Mouse (Mus musculus): ENCODE measurements at regions not wholly inside any gene's neighbourhood (a gene's known extent, or its start where the extent isn't known, plus 50 kb on each side); places are given as distances from the start of the nearest gene placed in this dataset.
A peak's percentile ranks its signal among the peaks of the same experiment; 100 is the strongest.

- no peak for DNase-seq (ENCODE audit: inconsistent age in 2 of 2, low spot score in 1 of 2)
Measured at GRCm38 (mm10) chr11:45058658-45059057, 441.5 kb downstream of the Ebf1 start.

- no peak for DNase-seq (ENCODE audit: inconsistent age in 2 of 2, low spot score in 1 of 2)
Measured at GRCm38 (mm10) chr11:45066592-45066991, 449.5 kb downstream of the Ebf1 start.

GRCm38 (mm10) chr11:45070280-45070679, 453.2 kb downstream of the Ebf1 start:
- no peak for DNase-seq (ENCODE audit: inconsistent age in 2 of 2, low spot score in 1 of 2)

GRCm38 (mm10) chr11:45071195-45071594, 454.1 kb downstream of the Ebf1 start:
- DNase-seq (ENCODE audit: inconsistent age in 2 of 2, low spot score in 1 of 2): peak in 1 of 2 experiments; percentile 22

GRCm38 (mm10) chr11:45084506-45085037, 467.5 kb downstream of the Ebf1 start:
- DNase-seq (ENCODE audit: inconsistent age in 2 of 2, low spot score in 1 of 2): no peak

GRCm38 (mm10) chr11:45085145-45085544, 468.0 kb downstream of the Ebf1 start:
- DNase-seq (ENCODE audit: inconsistent age in 2 of 2, low spot score in 1 of 2): no peak

DNA sequence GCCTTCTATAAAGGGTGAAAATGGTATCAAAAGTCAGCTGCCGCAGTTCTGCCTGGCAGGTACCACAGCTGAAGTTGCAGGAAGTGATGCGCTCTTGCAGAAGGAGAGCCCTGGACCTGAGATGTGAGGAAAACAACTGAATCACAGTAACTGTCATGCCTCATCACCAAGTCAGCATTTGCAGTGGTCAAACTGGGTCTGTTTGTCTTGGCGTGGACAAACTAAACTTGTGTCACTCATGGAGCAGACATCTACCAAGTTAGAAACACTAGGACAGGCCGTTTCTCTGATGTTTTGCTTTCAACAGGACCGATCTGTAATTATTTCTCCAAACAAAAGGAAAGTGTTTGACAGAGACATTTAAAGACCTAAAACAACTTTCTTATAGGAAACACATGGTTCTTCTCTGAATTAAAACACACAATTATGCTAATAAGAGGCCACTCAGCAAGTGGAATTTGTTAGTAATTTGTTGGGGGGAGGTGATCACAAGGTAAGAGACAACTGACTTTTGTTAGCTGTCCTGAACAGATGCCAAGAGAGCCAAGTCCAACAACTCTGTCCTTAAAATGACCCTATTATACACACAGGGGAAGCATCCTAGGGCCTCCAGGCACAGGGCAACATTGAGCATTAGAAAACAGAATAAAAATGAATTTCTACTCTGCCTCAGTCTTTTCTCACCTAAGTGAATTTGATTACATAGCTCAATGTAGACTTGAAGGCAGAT, 470.2 kb downstream of the Ebf1 start:
- no peak for DNase-seq (ENCODE audit: inconsistent age in 2 of 2, low spot score in 1 of 2)

DNA sequence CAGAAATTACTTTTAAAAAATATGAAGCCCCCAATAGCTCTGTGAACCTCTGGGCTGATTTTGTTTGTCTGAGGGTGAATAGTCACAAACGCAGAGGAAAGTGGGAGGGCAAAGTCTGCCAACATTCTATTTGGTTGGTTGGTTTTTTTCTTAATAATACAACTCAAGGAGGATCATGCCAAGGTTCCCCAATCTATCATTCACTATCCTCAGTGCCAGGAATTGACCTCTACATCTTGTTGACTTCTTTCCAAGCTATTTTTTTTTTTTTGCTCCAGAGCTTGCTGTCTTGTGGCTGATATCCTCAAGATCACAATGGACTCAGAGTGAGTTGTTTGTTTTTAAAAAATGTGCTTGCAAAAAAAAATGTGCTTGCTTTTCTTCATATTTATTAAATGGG, 471.2 kb downstream of the Ebf1 start:
- DNase-seq (ENCODE audit: inconsistent age in 2 of 2, low spot score in 1 of 2): no peak

GRCm38 (mm10) chr11:45089561-45089960, 472.4 kb downstream of the Ebf1 start:
- DNase-seq (ENCODE audit: inconsistent age in 2 of 2, low spot score in 1 of 2): no peak

DNA sequence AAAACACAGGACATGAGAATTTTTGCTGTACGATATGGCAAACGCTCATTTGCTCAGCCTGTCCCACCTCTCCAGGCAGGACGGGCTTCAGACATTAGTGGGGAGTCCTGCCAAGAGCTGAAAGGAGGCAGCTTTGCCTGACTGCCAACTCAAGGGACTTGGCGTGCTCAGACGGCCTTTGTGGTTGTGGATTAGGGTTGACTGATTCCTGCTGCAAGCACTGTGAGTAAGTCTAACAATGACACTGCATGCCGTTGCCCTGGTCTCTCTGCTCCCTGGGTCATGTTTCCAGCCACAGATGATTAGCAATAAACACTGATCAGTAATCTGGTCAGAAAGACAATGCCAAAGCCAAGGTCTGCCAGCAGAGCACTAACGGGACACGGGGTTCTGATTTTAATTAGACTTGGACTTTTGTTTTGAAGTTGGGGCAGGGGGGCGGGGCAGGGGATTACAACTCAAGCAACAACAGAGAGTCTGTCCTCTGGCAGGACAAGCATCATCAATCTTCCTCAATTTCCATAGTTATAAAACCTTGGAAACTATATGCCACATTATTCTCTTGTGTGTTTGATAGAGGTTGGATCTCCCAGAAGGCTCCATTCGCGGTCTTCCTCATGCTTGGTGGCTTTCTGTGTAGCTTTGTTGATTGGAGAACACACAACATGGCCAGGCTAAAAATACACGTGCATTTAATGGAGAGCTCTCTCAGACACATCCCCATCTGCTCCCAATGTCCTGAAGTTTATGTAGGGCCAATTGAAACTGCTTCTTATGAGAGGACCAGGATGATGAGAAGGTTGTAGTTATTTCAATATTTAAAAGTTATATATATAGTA, 486.6 kb downstream of the Ebf1 start:
- DNase-seq (ENCODE audit: inconsistent age in 2 of 2, low spot score in 1 of 2): peak in 1 of 2 experiments; percentile 36

- no peak for DNase-seq (ENCODE audit: inconsistent age in 2 of 2, low spot score in 1 of 2)
Measured at GRCm38 (mm10) chr11:45116702-45117101, 499.6 kb downstream of the Ebf1 start.

GRCm38 (mm10) chr11:45123276-45123675, 506.2 kb downstream of the Ebf1 start:
- DNase-seq (ENCODE audit: inconsistent age in 2 of 2, low spot score in 1 of 2): no peak

GRCm38 (mm10) chr11:45136781-45137180, 519.7 kb downstream of the Ebf1 start:
- no peak for DNase-seq (ENCODE audit: inconsistent age in 2 of 2, low spot score in 1 of 2)

GRCm38 (mm10) chr11:45138351-45138975, 521.3 kb downstream of the Ebf1 start:
- no peak for DNase-seq (ENCODE audit: inconsistent age in 2 of 2, low spot score in 1 of 2)

DNA sequence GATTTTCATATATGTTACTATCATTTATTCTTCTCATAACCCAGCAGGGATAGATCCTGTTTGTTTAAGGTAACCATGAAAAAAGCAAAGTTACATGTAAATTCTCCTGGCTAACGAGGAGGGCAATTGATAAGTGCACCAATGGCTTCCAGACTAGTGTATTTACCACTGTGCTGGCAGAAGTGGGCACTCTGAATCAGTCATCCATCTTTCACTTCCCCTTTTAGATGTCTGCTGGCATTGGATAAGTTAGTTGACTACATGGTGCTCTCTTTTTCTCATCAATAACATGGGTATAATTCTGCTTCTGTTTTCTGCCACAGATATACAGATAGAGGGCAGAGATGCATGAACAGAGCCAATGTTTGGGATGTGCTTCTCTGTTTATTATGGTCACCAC, 523.4 kb downstream of the Ebf1 start:
- DNase-seq (ENCODE audit: inconsistent age in 2 of 2, low spot score in 1 of 2): no peak

GRCm38 (mm10) chr11:45154070-45154469, 537.0 kb downstream of the Ebf1 start:
- DNase-seq (ENCODE audit: inconsistent age in 2 of 2, low spot score in 1 of 2): no peak

DNA sequence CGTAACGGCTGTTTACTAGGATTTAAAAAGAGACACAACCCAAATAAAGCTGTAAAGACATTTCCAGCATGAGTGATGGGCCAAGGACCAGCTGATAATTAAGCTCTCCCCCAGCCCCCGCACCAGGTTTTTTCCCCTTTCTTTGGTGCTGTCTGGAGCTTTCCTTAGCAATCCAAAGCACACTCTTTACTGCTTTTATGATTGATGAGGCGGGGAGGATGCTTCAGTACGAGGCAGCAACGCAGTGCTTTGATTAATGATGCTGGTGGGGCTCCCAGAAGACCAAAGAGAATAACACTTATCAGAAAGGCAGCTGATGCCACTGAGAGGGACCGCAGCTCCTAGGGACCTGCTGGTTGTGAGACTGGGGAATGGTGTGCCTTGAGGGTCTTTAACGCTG, 537.4 kb downstream of the Ebf1 start:
- no peak for DNase-seq (ENCODE audit: inconsistent age in 2 of 2, low spot score in 1 of 2)

DNA sequence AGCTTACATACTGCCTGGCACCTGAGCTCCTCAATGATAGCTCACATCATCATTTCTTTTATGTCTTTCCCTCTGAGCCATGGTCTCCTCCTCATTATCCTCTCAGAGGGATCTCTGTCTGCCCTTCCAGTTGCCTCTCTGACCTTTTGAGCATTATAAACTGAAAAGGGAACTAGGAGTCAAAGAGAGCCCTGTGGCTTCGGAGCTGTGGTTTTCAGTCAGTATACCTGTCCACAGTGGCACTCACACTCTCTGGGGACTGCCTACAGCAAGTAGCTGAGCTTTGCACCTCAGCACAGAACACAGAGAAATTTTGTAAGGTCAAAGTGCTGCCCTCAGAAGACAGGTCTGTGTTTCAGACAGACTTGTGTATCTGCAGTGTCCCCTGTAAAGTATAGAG, 538.7 kb downstream of the Ebf1 start:
- no peak for DNase-seq (ENCODE audit: inconsistent age in 2 of 2, low spot score in 1 of 2)

GRCm38 (mm10) chr11:45158282-45158681, 541.2 kb downstream of the Ebf1 start:
- DNase-seq (ENCODE audit: inconsistent age in 2 of 2, low spot score in 1 of 2): no peak

- no peak for DNase-seq (ENCODE audit: inconsistent age in 2 of 2, low spot score in 1 of 2)
Measured at GRCm38 (mm10) chr11:45160871-45161270, 543.8 kb downstream of the Ebf1 start.

- no peak for DNase-seq (ENCODE audit: inconsistent age in 2 of 2, low spot score in 1 of 2)
Measured at GRCm38 (mm10) chr11:45173546-45173945, 556.4 kb downstream of the Ebf1 start.

- no peak for DNase-seq (ENCODE audit: inconsistent age in 2 of 2, low spot score in 1 of 2)
Measured at GRCm38 (mm10) chr11:45174071-45174470, 557.0 kb downstream of the Ebf1 start.

Measured in adrenal gland, adult (tissue).